Mouse (Mus musculus): ENCODE data around the gene Crybb3.

DNA sequence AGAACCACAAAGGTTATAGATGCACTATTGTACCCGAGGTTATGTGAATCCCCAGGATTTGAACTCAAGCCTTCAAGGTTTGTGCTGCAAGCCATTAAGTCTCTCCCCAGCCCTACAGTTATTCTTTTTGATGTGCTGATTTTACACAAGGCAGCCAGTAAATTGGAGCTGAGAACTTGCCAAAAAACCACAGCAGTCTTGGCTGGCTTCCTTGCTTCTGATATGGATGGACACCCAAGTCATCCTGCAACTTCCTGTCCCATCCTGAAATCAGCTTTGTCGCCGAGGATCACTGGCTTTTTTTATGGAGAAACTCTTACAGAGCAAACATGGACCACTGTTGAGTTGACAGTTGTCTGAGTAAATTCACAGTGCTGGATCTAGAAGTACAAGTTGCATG, 51.3 kb downstream of the Crybb3 start:
- TF ChIP-seq CTCF (IDR thresholded peaks at IDR 0.05; ENCODE audit: borderline replicate concordance, insufficient read depth, low read depth, low read length) (no peak), POLR2A (IDR thresholded peaks at IDR 0.05; ENCODE audit: borderline replicate concordance, insufficient read depth, low read length) (no peak)
